Mouse (Mus musculus) neural tube, embryonic 15.5 days (tissue): ENCODE data around the gene Cpt1b. TPM values are rescaled to one million over a fixed set of nuclear protein-coding genes. Genes with fewer than 3 reads are reported as not detected.
"Not testable (repeated sequence)": the region's sequence is repeated elsewhere in the genome, so short reads cannot be mapped to it uniquely, and the experiment has no call there.

Source experiments
- ATAC-seq: fragments of 200-750 bp; cut with Nextera tagmentation; 2 replicates; pipeline ENCODE4 v1.8.0; 2017; ENCODE audit warnings: mild to moderate bottlenecking, moderate TSS enrichment, moderate library complexity; ENCODE audit not compliant: low FRiP score
- H3K27ac ChIP-seq: fragments of 300-500 bp; sonication (generic); replicated peaks from 2 replicates; pipeline ENCODE4 v1.5.1; 2015; ENCODE audit warnings: mild to moderate bottlenecking, inconsistent platforms
- H3K27me3 ChIP-seq: fragments of 300-500 bp; sonication (generic); replicated peaks from 2 replicates; pipeline ENCODE4 v1.6.1; 2015; ENCODE audit warnings: inconsistent platforms
- H3K36me3 ChIP-seq: fragments of 300-500 bp; sonication (generic); 2 replicates; pipeline ENCODE4 v1.6.1; 2015; ENCODE audit warnings: inconsistent platforms
- H3K4me1 ChIP-seq: fragments of 300-500 bp; sonication (generic); 2 replicates; pipeline ENCODE4 v1.6.1; 2015; ENCODE audit warnings: inconsistent platforms
- H3K4me2 ChIP-seq: fragments of 300-500 bp; sonication (generic); 2 replicates; pipeline ENCODE4 v1.6.1; 2015; ENCODE audit warnings: inconsistent platforms, mild to moderate bottlenecking, moderate library complexity
- H3K4me3 ChIP-seq: fragments of 300-500 bp; sonication (generic); replicated peaks from 2 replicates; pipeline ENCODE4 v1.5.1; 2015; ENCODE audit warnings: mild to moderate bottlenecking, inconsistent platforms
- H3K9ac ChIP-seq: fragments of 300-500 bp; sonication (generic); replicated peaks from 2 replicates; pipeline ENCODE4 v1.6.1; 2015; ENCODE audit warnings: mild to moderate bottlenecking, inconsistent platforms
- H3K9me3 ChIP-seq: fragments of 300-500 bp; sonication (generic); replicated peaks from 2 replicates; pipeline ENCODE4 v1.6.1; 2016; ENCODE audit warnings: inconsistent platforms
- WGBS: fragments of 180-500 bp; shearing (Covaris S2); methylation state at CpG from one replicate; pipeline ENCODE4 v1.1.7; 2015; ENCODE audit warnings: mixed read lengths; 5-methylcytosine and 5-hydroxymethylcytosine counted together
- polyA plus RNA-seq: library from polyadenylated mRNA; unstranded; fragments of >200 nt; fragmentation: Nextera tagmentation; extraction: Ambion mirVana; gene quantifications from 2 replicates; pipeline ENCODE4 v1.2.1, GENCODE M21; 2015

Cpt1b gene
- polyA plus RNA-seq, 1 experiment from 2014 or later = 1.2 TPM

DNA sequence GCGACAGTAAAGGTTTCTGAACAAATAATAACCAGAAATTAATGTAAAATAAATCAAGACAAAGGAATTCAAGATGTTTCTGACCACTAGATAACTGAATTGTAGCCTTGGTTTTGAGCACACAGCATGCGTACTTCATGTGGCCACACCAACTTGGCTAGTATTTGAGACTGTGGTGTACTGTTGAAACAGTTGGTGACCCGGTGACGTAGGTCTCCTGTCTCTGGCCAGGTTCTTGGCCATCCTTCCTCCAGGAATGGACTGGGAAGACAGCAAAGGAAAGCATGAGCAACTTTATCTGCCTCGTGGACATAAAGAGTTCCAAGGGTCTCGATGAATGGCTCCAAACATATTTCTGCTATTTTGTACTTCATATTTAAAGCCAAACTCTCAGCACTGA, 6.1 kb upstream of the Cpt1b start:
- 95% methylated on average over 6 of the region's 6 CpGs for WGBS

GRCm38 (mm10) chr15:89431271-89431670, 5.6 kb upstream of the Cpt1b start:
- Histone ChIP-seq H3K4me1 (peaks cover 29% of the 10 kb centered on the region), H3K4me2 (0 out of 2 replicates have a peak overlapping the region, but pooled peaks have one; percentile 89), H3K9ac (0 out of 2 replicates have a peak overlapping the region, but pooled peaks have one; percentile 5), H3K27ac (no peak overlapping the region), H3K9me3 (no peaks in the 10 kb centered on the region), H3K4me3 (no peak overlapping the region), H3K27me3 (no peaks in the 10 kb centered on the region), H3K36me3 (peaks cover 16% of the 10 kb centered on the region)
- no peak for ATAC-seq
- WGBS = 91% methylated on average over 3 of the region's 3 CpGs

More for the DNA sequence above, 6.1 kb upstream of the Cpt1b start:
- H3K27me3 ChIP-seq = no peaks in the 10 kb centered on the region
- ATAC-seq = no peak
- no peaks in the 10 kb centered on the region for H3K9me3 ChIP-seq
- H3K27ac ChIP-seq = no peak overlapping the region
- H3K4me1 ChIP-seq = peaks cover 29% of the 10 kb centered on the region
- H3K9ac ChIP-seq = no peak overlapping the region
- peaks cover 11% of the 10 kb centered on the region for H3K36me3 ChIP-seq
- H3K4me2 ChIP-seq = no peak overlapping the region
- H3K4me3 ChIP-seq = no peak overlapping the region

GRCm38 (mm10) chr15:89430771-89431170, 5.1 kb upstream of the Cpt1b start:
- 83% methylated on average over 9 of the region's 9 CpGs for WGBS
- not testable (repeated sequence) for H3K9me3 ChIP-seq, H3K27me3 ChIP-seq, ATAC-seq, H3K4me3 ChIP-seq, H3K27ac ChIP-seq
- Histone ChIP-seq H3K9ac (0 out of 2 replicates have a peak overlapping the region, but pooled peaks have one; percentile 5), H3K4me2 (peak overlapping the region; percentile 89), H3K4me1 (peaks cover 29% of the 10 kb centered on the region), H3K36me3 (peaks cover 21% of the 10 kb centered on the region)

GRCm38 (mm10) chr15:89430341-89430740, 4.7 kb upstream of the Cpt1b start:
- H3K36me3 ChIP-seq = peaks cover 22% of the 10 kb centered on the region
- WGBS = 46% methylated on average over 6 of the region's 6 CpGs
- peak overlapping the region; percentile 93 for H3K27ac ChIP-seq
- H3K4me1 ChIP-seq = peaks cover 29% of the 10 kb centered on the region
- H3K4me2 ChIP-seq = peak overlapping the region; percentile 89
- peak overlapping the region; percentile 88 for H3K4me3 ChIP-seq
- no peak for ATAC-seq
- H3K9ac ChIP-seq = peak overlapping the region; percentile 75
- no peaks in the 10 kb centered on the region for H3K9me3 ChIP-seq
- H3K27me3 ChIP-seq = no peaks in the 10 kb centered on the region

GRCm38 (mm10) chr15:89429352-89430221, 3.9 kb upstream of the Cpt1b start, which contains the start of the genes C730034F03Rik, Gm44502 and Chkb:
C730034F03Rik (plus strand) TSS chr15:89429589.
Gm44502 (minus strand) TSS chr15:89429696.
Chkb (minus strand) TSS chr15:89429908.
- WGBS = under 1% methylated on average over 70 of the region's 70 CpGs
- peaks cover 22% of the 10 kb centered on the region for H3K36me3 ChIP-seq

DNA sequence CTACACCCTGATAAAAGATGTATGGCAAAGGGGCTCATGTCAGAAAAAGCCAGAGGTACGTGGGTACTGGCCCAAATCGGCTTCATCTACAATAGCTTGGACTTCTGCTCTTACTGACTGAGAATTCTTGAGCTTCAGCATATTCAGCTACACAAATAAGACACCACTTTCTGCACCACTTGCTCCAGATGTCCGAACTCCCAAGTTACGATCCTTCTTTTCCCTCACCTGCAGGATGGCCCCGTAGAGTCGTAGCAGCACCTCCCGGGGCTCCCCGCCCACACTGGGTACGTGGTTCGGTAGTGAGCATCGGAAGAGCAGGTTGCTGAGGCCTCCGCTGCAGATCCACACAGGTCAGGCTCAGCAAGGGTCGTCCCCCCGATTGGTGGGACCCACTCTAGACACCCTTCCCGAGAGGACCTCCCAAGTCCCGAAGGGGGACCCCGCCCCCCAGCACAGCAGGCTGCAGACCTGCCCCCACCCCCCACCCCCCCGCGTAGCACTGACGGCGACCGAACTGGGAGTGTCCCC, 3.2 kb upstream of the Cpt1b start:
- peak overlapping the region; percentile 89 for H3K4me2 ChIP-seq
- H3K27ac ChIP-seq = peak overlapping the region; percentile 93
- H3K9ac ChIP-seq = peak overlapping the region; percentile 75
- peaks cover 27% of the 10 kb centered on the region for H3K36me3 ChIP-seq
- H3K9me3 ChIP-seq = no peaks in the 10 kb centered on the region
- 5% methylated on average over 22 of the region's 22 CpGs for WGBS
- peaks cover 29% of the 10 kb centered on the region for H3K4me1 ChIP-seq
- H3K4me3 ChIP-seq = peak overlapping the region; percentile 88
- peak; percentile 51 for ATAC-seq
- H3K27me3 ChIP-seq = no peaks in the 10 kb centered on the region

More at GRCm38 (mm10) chr15:89429352-89430221, 3.9 kb upstream of the Cpt1b start, which contains the start of the genes C730034F03Rik, Gm44502 and Chkb:
- Histone ChIP-seq H3K9ac (peak within 1 kb of the TSS; percentile 75), H3K4me1 (peaks cover 29% of the 10 kb centered on the region), H3K4me3 (peak within 1 kb of the TSS; percentile 88), H3K27me3 (no peaks in the 10 kb centered on the region), H3K9me3 (no peaks in the 10 kb centered on the region), H3K27ac (peak within 1 kb of the TSS; percentile 93), H3K4me2 (peak within 1 kb of the TSS; percentile 89)
- peak; percentile 95 for ATAC-seq

DNA sequence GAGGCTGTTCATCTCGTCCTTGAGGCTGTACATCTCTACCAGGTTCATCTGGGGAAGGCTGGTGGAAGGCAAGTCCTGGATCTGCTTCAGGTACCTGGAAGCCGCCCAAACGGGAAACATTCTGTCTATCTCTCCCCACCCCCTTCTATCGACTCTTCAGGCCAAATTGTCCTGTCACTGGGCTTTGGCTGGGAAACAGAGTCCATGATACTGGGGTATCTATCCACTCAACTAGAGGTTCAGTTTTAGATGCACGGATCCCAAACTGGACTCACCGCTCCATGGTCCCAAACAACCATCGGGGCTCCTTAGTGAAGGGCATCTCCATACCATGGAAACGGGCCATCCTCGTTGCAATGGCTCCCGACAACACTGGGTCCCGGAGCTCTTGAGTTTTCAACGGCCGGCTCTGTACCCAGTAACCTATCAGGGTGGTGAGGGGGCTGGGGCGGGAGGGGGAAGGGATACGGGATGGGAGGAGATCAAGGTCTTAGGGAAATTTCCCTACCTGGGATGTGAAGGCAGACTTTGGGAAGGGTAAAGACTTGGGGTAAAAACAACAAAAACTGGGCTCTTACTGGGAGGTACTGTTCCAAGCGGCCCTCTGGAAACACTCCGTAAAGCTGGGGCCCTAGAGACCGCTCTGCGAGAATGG, 2.6 kb upstream of the Cpt1b start:
- WGBS = 79% methylated on average over 19 of the region's 19 CpGs

GRCm38 (mm10) chr15:89426716-89427115, 1.1 kb upstream of the Cpt1b start:
- no peak overlapping the region for H3K4me3 ChIP-seq
- H3K36me3 ChIP-seq = peaks cover 36% of the 10 kb centered on the region
- WGBS = 92% methylated on average over 10 of the region's 10 CpGs
- no peak for ATAC-seq
- no peaks in the 10 kb centered on the region for H3K27me3 ChIP-seq
- no peak overlapping the region for H3K4me2 ChIP-seq
- no peak overlapping the region for H3K27ac ChIP-seq
- peaks cover 27% of the 10 kb centered on the region for H3K4me1 ChIP-seq
- no peak overlapping the region for H3K9ac ChIP-seq
- H3K9me3 ChIP-seq = no peaks in the 10 kb centered on the region

More for the DNA sequence above, 2.6 kb upstream of the Cpt1b start:
- H3K27ac ChIP-seq = no peak overlapping the region
- no peaks in the 10 kb centered on the region for H3K9me3 ChIP-seq
- peak overlapping the region; percentile 75 for H3K9ac ChIP-seq
- no peaks in the 10 kb centered on the region for H3K27me3 ChIP-seq
- peak overlapping the region; percentile 89 for H3K4me2 ChIP-seq
- ATAC-seq = no peak
- H3K4me1 ChIP-seq = peaks cover 29% of the 10 kb centered on the region
- H3K4me3 ChIP-seq = peak overlapping the region; percentile 88
- H3K36me3 ChIP-seq = peaks cover 32% of the 10 kb centered on the region

GRCm38 (mm10) chr15:89424621-89425020, 1.0 kb downstream of the Cpt1b start:
- Histone ChIP-seq H3K36me3 (peaks cover 46% of the 10 kb centered on the region), H3K27me3 (no peaks in the 10 kb centered on the region)
- no peak for ATAC-seq

GRCm38 (mm10) chr15:89421938-89422337, 3.7 kb downstream of the Cpt1b start:
- no peak for ATAC-seq
- Histone ChIP-seq H3K9me3 (no peaks in the 10 kb centered on the region), H3K4me3 (no peak overlapping the region), H3K4me2 (no peak overlapping the region), H3K27me3 (no peaks in the 10 kb centered on the region), H3K27ac (no peak overlapping the region), H3K4me1 (no peaks in the 10 kb centered on the region), H3K36me3 (peaks cover 56% of the 10 kb centered on the region), H3K9ac (no peak overlapping the region)
- WGBS = 90% methylated on average over 9 of the region's 9 CpGs

More at GRCm38 (mm10) chr15:89424621-89425020, 1.0 kb downstream of the Cpt1b start:
- Histone ChIP-seq H3K27ac (no peak overlapping the region), H3K4me1 (peaks cover 12% of the 10 kb centered on the region), H3K9me3 (no peaks in the 10 kb centered on the region), H3K4me2 (no peak overlapping the region), H3K9ac (no peak overlapping the region), H3K4me3 (no peak overlapping the region)
- 90% methylated on average over 8 of the region's 8 CpGs for WGBS

DNA sequence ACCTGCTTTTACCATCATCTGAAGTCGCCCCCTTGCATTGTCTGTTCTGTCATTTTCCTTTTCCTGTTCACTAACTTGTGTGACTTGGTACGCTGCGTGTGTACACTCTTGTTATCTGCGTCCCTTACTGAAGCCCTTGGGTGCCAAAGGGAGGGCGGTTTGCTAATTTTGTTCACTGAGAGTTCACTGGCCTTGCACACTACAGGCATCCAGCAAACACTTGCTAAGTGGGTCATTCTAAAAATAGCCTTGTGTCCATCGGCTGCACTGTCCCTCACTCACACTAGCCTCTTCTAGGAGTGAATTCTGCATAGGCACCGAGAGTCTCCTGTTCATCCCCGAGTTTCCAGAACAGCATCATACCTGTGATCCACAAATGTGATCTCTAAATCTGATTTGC, 10.4 kb downstream of the Cpt1b start:
- no peak for ATAC-seq
- H3K9ac ChIP-seq = no peak overlapping the region
- H3K27ac ChIP-seq = no peak overlapping the region
- no peaks in the 10 kb centered on the region for H3K27me3 ChIP-seq
- H3K4me3 ChIP-seq = no peak overlapping the region
- no peak overlapping the region for H3K4me2 ChIP-seq
- WGBS = 90% methylated on average over 8 of the region's 8 CpGs
- H3K9me3 ChIP-seq = no peaks in the 10 kb centered on the region
- H3K4me1 ChIP-seq = no peaks in the 10 kb centered on the region
- H3K36me3 ChIP-seq = peaks cover 30% of the 10 kb centered on the region
